Mouse (Mus musculus) lung, adult 2 months (tissue): Measurements from ENCODE around the gene Il1b. TPM values are rescaled to one million over a fixed set of nuclear protein-coding genes. Genes with fewer than 3 reads are reported as not detected.
A peak's percentile ranks its signal among the peaks of the same experiment; 100 is the strongest.

Experiments
- DNase-seq: peaks from one replicate; pipeline ENCODE4 v3.0.0; 2022
- H3K4me1 ChIP-seq: fragments of 200-500 bp; 2 replicates; pipeline ENCODE4 v1.6.1; 2011; ENCODE audit warnings: low read length; ENCODE audit not compliant: control insufficient read depth, insufficient read depth
- H3K4me3 ChIP-seq: fragments of 200-500 bp; replicated peaks from 2 replicates; pipeline ENCODE3; 2011; ENCODE audit warnings: low read depth, mild to moderate bottlenecking, control low read depth, low read length; ENCODE audit errors: extremely low read depth
- CTCF ChIP-seq: fragments of 200-500 bp; IDR thresholded peaks from 2 replicates; pipeline ENCODE4 v1.5.1; 2011; ENCODE audit warnings: mild to moderate bottlenecking, low read length, control low read depth; ENCODE audit not compliant: insufficient read depth
- POLR2A ChIP-seq: fragments of 200-500 bp; IDR thresholded peaks from 2 replicates; pipeline ENCODE4 v1.6.1; 2011; ENCODE audit warnings: low read depth, mild to moderate bottlenecking, control low read depth, low read length, borderline replicate concordance; ENCODE audit errors: extremely low read depth
- WGBS: fragments of 180-500 bp; shearing (Covaris S2); methylation state at CpG from one replicate; pipeline ENCODE4 v1.1.7; 2018; 5-methylcytosine and 5-hydroxymethylcytosine counted together
- polyA plus RNA-seq: library from polyadenylated mRNA; depleted of rRNA; stranded (reverse); fragments of >200 nt; gene quantifications from 2 replicates; pipeline ENCODE4 v1.2.3, GENCODE M21; 2012; rRNA removed

Il1b gene
- 3.1 and 7.1 TPM in 2 replicates for polyA plus RNA-seq

DNA sequence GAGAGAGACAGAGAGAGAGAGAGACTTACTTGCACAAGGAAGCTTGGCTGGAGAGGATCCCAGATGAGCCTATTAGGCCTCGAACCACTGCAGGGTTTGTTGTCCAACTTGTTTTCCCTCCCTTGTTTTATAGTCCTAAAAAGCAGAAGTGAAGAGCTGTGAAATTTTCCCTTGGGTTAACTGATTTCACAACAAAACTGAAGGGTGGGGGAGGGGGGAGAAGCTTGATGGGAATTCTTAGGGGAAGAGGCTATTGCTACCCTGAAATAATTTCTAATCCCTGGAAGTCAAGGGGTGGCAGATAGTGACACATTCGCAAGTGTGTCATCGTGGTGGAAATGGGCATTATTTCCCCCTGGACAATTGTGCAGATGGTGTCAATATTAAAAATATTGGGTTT lies at the start of gene Il1b:
Il1b (minus strand) TSS at position 101 of the 400 bp plus-strand sequence.
- no peaks in the 10 kb centered on the region for H3K4me1 ChIP-seq
- no peak within 1 kb of the TSS for H3K4me3 ChIP-seq
- no peak for DNase-seq
- WGBS = 75% methylated on average over 3 of the region's 3 CpGs
- no peak for TF ChIP-seq POLR2A
- TF ChIP-seq CTCF = no peak

DNA sequence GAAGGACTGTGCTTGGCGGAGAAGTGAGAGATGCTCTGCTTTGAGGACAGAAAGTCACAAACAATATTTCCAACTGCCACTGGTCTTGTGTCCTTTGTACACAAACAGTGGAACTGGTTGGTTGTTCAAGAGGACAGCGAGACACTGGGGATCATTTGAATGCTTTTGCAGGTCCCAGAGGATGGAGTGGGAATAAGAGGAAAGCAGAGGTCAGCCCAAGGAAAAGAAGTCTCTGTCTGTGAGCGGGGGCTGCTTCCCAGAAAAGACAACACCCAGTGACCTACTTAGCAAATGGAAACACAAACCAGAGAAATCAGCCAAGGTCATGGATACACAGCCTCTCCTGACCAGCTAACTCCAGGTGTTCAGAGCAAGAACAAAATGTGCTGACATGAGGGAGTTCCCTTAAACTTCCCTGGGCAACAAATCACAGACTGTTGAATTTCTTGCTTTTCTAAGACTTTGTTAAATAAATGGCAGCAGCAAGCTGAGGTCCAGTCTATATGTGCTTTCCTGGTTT lies 48.5 kb upstream of the Il1b start:
- TF ChIP-seq POLR2A = no peak
- TF ChIP-seq CTCF = no peak
- no peaks in the 10 kb centered on the region for H3K4me1 ChIP-seq
- no peak for DNase-seq
- 86% methylated on average over 3 of the region's 3 CpGs for WGBS
- no peak overlapping the region for H3K4me3 ChIP-seq

DNA sequence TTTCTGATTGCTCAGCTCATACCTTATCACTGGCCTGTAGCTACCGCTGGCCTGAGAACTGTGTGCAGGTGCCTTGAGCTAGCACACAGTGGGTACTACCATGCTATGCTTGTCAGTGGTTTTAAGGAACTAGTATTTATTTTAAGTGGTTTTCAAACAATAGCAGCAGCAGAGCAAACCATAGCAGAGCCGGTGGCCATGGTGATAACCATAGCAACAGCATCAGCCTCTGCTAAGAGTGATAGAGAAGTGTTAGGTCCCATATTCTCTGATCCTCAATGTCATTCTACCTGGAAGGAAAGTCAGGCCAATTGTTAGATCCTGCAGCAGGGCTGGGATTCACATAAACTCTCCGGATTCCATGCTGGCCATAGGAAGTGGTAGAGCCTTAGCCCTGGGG lies 43.7 kb upstream of the Il1b start:
- WGBS = 71% methylated on average over 3 of the region's 3 CpGs
- Histone ChIP-seq H3K4me3 (no peak overlapping the region), H3K4me1 (no peaks in the 10 kb centered on the region)
- TF ChIP-seq POLR2A = no peak
- TF ChIP-seq CTCF = no peak
- DNase-seq = no peak

DNA sequence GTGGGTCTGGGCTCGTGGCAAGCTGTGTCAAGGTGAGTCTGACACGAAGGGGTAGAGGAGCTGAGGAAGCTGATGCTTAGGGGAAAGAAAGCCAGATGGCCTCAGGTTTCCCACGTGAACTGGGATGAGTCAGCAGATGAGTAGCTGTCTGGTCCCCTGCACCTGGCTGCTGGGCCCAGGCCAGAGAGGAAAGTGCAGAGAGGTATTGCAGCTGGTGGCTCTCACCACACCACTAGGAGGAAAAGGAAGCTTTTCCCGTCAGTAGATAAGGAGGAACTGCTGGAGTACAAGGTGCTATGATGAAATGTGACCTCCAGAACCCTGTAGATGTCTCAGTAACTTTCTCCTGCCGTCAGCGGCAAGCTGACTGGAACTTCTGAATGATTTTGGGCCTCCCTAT lies 42.5 kb upstream of the Il1b start:
- 42% methylated on average over 6 of the region's 6 CpGs for WGBS
- Histone ChIP-seq H3K4me1 (no peaks in the 10 kb centered on the region), H3K4me3 (no peak overlapping the region)
- TF ChIP-seq CTCF (no peak), POLR2A (no peak)
- DNase-seq = no peak

DNA sequence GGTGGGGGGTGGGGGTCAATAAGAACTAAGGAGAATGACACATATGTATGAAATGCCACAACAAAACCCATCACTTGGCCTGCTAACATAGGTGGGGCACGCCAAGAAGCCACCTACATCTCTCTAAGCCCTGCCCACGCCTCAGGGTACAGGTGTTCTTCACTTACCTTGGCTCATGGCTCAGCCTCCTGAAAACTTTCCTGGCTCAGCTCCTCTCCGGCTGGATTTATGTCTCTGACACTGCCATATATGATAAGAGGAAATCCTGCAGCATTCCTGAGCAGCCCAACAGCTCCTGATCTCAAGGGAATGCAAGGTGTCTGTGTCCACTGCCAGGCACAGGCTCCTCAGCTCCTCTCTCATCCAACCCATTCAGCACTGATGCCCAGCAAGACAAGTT lies 40.7 kb upstream of the Il1b start:
- Histone ChIP-seq H3K4me3 (no peak overlapping the region), H3K4me1 (no peaks in the 10 kb centered on the region)
- TF ChIP-seq POLR2A (no peak), CTCF (no peak)
- WGBS = 63% methylated on average over 3 of the region's 3 CpGs
- DNase-seq = no peak

DNA sequence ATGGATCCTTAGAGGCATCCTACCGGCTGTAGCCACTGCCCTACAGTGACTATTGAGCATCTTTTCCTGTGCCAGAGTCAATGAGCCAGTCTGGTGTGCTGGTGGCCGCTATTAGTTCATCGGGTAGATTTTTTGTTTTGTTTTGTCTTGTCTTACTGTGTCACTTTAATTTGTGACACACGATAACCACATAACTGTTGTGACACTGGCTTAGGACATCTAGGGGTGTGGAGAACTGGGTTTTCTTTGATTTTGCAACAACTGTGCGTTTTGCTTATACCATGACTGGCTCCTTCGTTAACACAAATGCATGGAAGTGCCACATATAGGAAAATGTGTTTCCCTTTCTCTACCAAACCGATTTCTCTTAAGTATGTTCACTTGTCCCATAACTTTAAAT lies 39.4 kb upstream of the Il1b start:
- no peak for DNase-seq
- WGBS = 78% methylated on average over 7 of the region's 7 CpGs
- Histone ChIP-seq H3K4me1 (no peaks in the 10 kb centered on the region), H3K4me3 (no peak overlapping the region)
- no peak for TF ChIP-seq POLR2A
- TF ChIP-seq CTCF = no peak

DNA sequence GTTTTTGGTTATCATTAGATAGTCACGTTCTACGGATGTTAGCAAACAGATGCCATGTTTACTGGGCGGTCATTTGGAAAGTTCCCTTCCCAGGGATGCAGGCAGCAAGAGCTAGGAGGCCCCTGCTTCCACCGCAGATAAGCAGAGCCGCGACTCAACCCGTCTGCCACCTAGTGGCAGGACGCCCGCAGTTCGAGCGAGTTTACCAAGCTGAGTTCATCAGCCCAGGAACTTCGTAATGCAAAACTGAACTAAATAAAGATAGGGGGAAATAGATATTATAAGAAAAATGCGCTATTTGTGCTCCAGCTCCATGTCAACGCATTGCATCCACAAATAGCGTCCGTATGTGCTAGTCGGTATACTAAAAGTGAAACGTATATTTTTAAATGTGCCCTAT lies 37.5 kb upstream of the Il1b start:
- peak; percentile 62 for DNase-seq
- TF ChIP-seq CTCF (peak; percentile 78), POLR2A (no peak)
- Histone ChIP-seq H3K4me3 (no peak overlapping the region), H3K4me1 (no peaks in the 10 kb centered on the region)
- 12% methylated on average over 18 of the region's 18 CpGs for WGBS

DNA sequence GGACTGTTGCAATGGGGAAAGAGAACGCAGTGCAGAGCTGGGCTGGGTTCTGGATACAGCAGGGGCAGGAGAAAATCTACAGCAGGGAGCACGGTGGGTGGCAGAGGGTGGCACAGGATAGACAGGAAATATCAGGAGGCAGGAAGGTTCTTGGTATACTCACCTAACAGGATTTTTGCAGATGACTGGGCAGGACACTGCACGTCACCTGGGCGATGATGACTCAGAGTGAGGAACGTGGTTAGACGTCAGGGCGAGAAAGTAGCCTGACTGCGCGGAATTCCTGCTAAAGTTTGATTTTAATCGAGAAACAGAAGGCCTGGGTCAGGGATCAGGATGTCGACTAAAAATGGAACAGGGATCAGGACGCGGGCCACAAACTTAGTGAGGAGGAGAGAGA lies 36.7 kb upstream of the Il1b start:
- no peak for TF ChIP-seq POLR2A
- TF ChIP-seq CTCF = no peak
- 86% methylated on average over 13 of the region's 13 CpGs for WGBS
- Histone ChIP-seq H3K4me3 (no peak overlapping the region), H3K4me1 (no peaks in the 10 kb centered on the region)
- no peak for DNase-seq

DNA sequence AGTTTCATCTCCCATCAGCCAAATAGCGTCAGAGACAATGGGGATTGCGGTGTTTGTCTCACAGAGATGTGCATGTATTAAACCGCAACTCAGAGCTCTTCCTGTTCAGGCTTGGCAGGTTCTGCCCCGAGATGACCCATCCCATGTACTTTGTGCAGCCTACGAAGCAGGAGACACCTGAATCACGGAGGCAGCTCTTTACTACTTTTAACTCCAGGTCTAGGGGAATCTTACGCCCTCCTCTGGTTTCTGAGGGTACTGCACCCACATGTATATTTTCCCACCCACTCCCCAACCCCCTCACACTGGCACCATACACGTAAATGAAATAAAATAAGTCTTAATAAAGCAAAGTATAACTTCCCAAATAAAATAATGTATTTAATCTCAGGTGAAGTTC lies 35.6 kb upstream of the Il1b start:
- Histone ChIP-seq H3K4me3 (no peak overlapping the region), H3K4me1 (no peaks in the 10 kb centered on the region)
- 91% methylated on average over 8 of the region's 8 CpGs for WGBS
- no peak for TF ChIP-seq POLR2A
- no peak; the same call in 1 of the 2 replicates for TF ChIP-seq CTCF
- DNase-seq = no peak

DNA sequence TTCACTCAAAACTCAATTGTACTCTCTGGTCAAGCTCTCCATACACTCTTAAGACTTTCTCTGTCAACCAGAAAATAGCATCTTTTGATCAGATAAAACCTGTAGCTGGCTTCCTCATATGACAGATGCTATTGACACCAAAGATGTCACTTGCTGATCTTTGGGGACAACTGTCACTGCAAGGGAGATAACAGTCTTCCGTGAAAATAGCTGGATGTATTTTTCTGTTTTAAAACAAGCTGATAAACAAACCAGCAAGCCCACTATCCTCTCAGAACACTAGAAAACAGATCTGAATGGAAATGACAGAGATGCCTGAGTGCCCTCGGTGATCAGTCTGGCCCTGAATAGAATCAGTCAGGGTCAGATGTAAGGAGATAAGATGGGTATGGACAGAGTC lies 32.8 kb upstream of the Il1b start:
- Histone ChIP-seq H3K4me3 (no peak overlapping the region), H3K4me1 (no peaks in the 10 kb centered on the region)
- TF ChIP-seq POLR2A (no peak), CTCF (no peak)
- DNase-seq = no peak
- WGBS = 89% methylated on average over 2 of the region's 2 CpGs

DNA sequence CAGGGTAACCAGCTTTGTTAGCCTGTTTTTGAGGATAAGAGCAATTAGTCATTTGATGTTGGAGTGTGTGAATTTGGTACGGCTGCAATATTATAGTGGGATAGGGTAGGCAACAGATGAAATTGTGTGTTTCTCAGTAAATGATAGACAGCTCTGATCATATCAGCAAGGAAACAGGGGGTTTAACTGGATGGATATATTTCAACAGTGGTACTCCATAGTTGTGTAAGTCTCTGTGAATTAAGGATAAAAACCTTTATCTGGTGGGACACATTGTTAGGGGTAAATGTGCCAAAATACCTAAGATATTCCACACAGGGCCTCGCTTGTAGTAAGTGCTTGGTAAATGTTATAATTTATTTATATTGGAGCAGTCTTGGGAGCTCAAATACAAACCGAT lies 31.4 kb upstream of the Il1b start:
- Histone ChIP-seq H3K4me3 (no peak overlapping the region), H3K4me1 (no peaks in the 10 kb centered on the region)
- DNase-seq = no peak
- 80% methylated on average over 3 of the region's 3 CpGs for WGBS
- no peak for TF ChIP-seq CTCF
